Mouse (Mus musculus): ENCODE data around the gene Atp6v1e2.

GRCm38 (mm10) chr17:86991306-86991705 is 43.6 kb upstream of the Atp6v1e2 start:
- TF ChIP-seq CTCF (IDR thresholded peaks at IDR 0.05; ENCODE audit: borderline replicate concordance, insufficient read depth, low read depth, low read length) (no peak), POLR2A (IDR thresholded peaks at IDR 0.05; ENCODE audit: borderline replicate concordance, insufficient read depth, low read length) (no peak)

Measured in cerebellum, adult 2 months (tissue).